Mouse (Mus musculus) right cerebral cortex, adult 18-20 months (tissue): Measurements from ENCODE around the gene Cox4i2.

ENCODE experiments used
- DNase-seq: peaks from one replicate; pipeline ENCODE4 v3.0.0; 2022; ENCODE audit warnings: mixed read lengths

Cox4i2 gene

GRCm38 (mm10) chr2:152804408-152805110 lies 50.6 kb downstream of the Cox4i2 start:
- DNase-seq, result no peak

- DNase-seq, result no peak
Observed at GRCm38 (mm10) chr2:152805111-152805490, 51.1 kb downstream of the Cox4i2 start.

GRCm38 (mm10) chr2:152806037-152806436 lies 52.1 kb downstream of the Cox4i2 start:
- no peak for DNase-seq

- no peak for DNase-seq
Observed at GRCm38 (mm10) chr2:152808178-152808577, 54.2 kb downstream of the Cox4i2 start.

- DNase-seq, result no peak
Observed at GRCm38 (mm10) chr2:152810158-152810941, 56.4 kb downstream of the Cox4i2 start.

- DNase-seq, result no peak
Observed at GRCm38 (mm10) chr2:152811336-152812165, 57.6 kb downstream of the Cox4i2 start.

- DNase-seq, result no peak
Observed at GRCm38 (mm10) chr2:152813232-152813631, 59.3 kb downstream of the Cox4i2 start.

- no peak for DNase-seq
Observed at GRCm38 (mm10) chr2:152814213-152814874, 60.4 kb downstream of the Cox4i2 start.
